Mouse (Mus musculus) liver, postnatal 0 days (tissue): Measurements from ENCODE around the gene Ccdc77.

Experiments used
- CTCF ChIP-seq: sonication (generic); IDR thresholded peaks from 2 replicates; pipeline ENCODE4 v1.5.1; 2016; ENCODE audit warnings: antibody characterized with exemption, low read depth
- EP300 ChIP-seq: IDR thresholded peaks from 2 replicates; pipeline ENCODE4 v1.6.1; 2016; ENCODE audit warnings: antibody characterized with exemption, low read depth, mild to moderate bottlenecking

- TF ChIP-seq CTCF, result no peak
- no peak for TF ChIP-seq EP300
Measured at GRCm38 (mm10) chr6:120287279-120287678, 76.9 kb downstream of the Ccdc77 start.
